Mouse (Mus musculus): Measurements from ENCODE around the gene Pla2g6. TPM values are rescaled to one million over a fixed set of nuclear protein-coding genes. Genes with fewer than 3 reads are reported as not detected.

Pla2g6 gene
- polyA plus RNA-seq, 1 experiment from 2014 or later, result 8.8 TPM

DNA sequence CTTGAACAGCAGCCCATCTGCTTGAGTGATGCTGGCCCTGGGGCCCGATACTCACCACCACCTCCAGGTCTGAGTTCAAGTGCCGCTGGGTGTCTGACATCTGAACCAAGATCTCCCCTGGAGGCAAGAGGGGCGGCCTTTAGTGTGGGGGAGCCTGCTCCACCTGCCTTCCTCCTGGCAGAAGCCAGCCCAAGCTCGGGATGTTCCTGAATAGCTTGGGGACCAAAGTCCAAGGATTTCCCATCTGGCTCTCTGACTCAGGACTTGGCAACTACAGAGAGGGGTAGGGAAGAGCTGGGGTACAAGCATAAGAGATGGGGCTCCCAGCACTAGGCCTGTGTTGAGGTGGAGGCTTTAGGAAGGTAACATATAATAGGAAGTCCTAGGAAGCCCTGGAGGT, 44.8 kb downstream of the Pla2g6 start:
- DNase-seq (ENCODE audit: low spot score), result peak; percentile 43
- H3K4me3 ChIP-seq (ENCODE audit: low read depth, low read length), result no peak overlapping the region

DNA sequence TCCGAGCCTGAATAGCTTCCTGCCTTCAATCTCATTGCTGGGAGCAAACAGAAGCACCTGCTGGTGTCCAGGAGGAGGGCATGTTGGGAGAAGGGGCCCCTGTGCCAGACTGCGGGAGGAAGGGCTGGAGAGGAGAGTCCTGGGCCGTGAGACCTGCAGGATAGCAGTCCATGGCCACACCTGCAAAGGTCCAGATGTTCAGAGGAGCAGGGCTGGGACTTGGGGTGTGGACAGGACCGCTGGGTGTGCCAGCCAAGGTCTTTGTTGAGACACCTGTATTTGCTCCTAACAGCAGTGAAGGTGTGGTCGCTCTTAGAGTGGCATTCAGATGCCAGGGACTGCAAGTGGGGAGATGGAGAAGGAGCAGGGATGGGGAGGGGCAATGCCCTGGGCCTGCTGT, 45.8 kb downstream of the Pla2g6 start:
- ATAC-seq (ENCODE audit: low FRiP score, low TSS enrichment) (peak; percentile 14; the same call in 1 of the 2 replicates), DNase-seq (ENCODE audit: low spot score) (peak; percentile 48)
- Histone ChIP-seq H3K36me3 (ENCODE audit: control insufficient read depth, insufficient read depth, low read length) (no peaks in the 10 kb centered on the region; the same call in 1 of the 2 replicates), H3K4me3 (ENCODE audit: low read depth, low read length) (no peak overlapping the region), H3K27ac (replicated peaks) (peak overlapping the region; percentile 70), H3K4me2 (replicated peaks; ENCODE audit: low read depth) (no peak overlapping the region), H3K9me3 (ENCODE audit: control insufficient read depth, low read length) (no peaks in the 10 kb centered on the region), H3K27me3 (ENCODE audit: control insufficient read depth, insufficient read depth, low read length) (no peaks in the 10 kb centered on the region), H3K9ac (ENCODE audit: low read length) (no peak overlapping the region), H3K4me1 (replicated peaks; ENCODE audit: control insufficient read depth, insufficient read depth) (peaks cover 4% of the 10 kb centered on the region; the same call in 1 of the 2 replicates)
- WGBS, result 52% methylated on average over 5 of the region's 5 CpGs
- TF ChIP-seq CTCF (IDR thresholded peaks at IDR 0.05; ENCODE audit: low read depth), result no peak
- no peak for TF ChIP-seq EP300 (optimal IDR thresholded peaks at IDR 0.05)

More for the DNA sequence above, 44.8 kb downstream of the Pla2g6 start:
- H3K9me3 ChIP-seq (ENCODE audit: control insufficient read depth, low read length), result no peaks in the 10 kb centered on the region
- no peak overlapping the region for H3K4me2 ChIP-seq (replicated peaks; ENCODE audit: low read depth)
- H3K36me3 ChIP-seq (ENCODE audit: control insufficient read depth, insufficient read depth, low read length), result no peaks in the 10 kb centered on the region; the same call in 1 of the 2 replicates
- ATAC-seq (ENCODE audit: low FRiP score, low TSS enrichment), result no peak
- H3K4me1 ChIP-seq (replicated peaks; ENCODE audit: control insufficient read depth, insufficient read depth), result peaks cover 4% of the 10 kb centered on the region; the same call in 1 of the 2 replicates
- H3K27ac ChIP-seq (replicated peaks), result no peak overlapping the region
- H3K9ac ChIP-seq (ENCODE audit: low read length), result no peak overlapping the region
- 75% methylated on average over 4 of the region's 4 CpGs for WGBS
- TF ChIP-seq CTCF (IDR thresholded peaks at IDR 0.05; ENCODE audit: low read depth), result no peak
- no peak for TF ChIP-seq EP300 (optimal IDR thresholded peaks at IDR 0.05)
- H3K27me3 ChIP-seq (ENCODE audit: control insufficient read depth, insufficient read depth, low read length), result no peaks in the 10 kb centered on the region

- TF ChIP-seq EP300 (optimal IDR thresholded peaks at IDR 0.05) (no peak), CTCF (IDR thresholded peaks at IDR 0.05; ENCODE audit: low read depth) (no peak)
- Histone ChIP-seq H3K9ac (ENCODE audit: low read length) (no peak overlapping the region), H3K4me3 (ENCODE audit: low read depth, low read length) (no peak overlapping the region), H3K27me3 (ENCODE audit: control insufficient read depth, insufficient read depth, low read length) (no peaks in the 10 kb centered on the region), H3K4me2 (replicated peaks; ENCODE audit: low read depth) (no peak overlapping the region), H3K9me3 (ENCODE audit: control insufficient read depth, low read length) (no peaks in the 10 kb centered on the region), H3K27ac (replicated peaks) (peak overlapping the region; percentile 61), H3K4me1 (replicated peaks; ENCODE audit: control insufficient read depth, insufficient read depth) (peaks cover 4% of the 10 kb centered on the region; the same call in 1 of the 2 replicates), H3K36me3 (ENCODE audit: control insufficient read depth, insufficient read depth, low read length) (no peaks in the 10 kb centered on the region; the same call in 1 of the 2 replicates)
- peak; percentile 87 for ATAC-seq (ENCODE audit: low FRiP score, low TSS enrichment)
- WGBS, result 24% methylated on average over 1 of the region's 1 CpGs
- DNase-seq (ENCODE audit: low spot score), result peak; percentile 84
Observed at GRCm38 (mm10) chr15:79281389-79281788, 46.8 kb downstream of the Pla2g6 start.

- WGBS, result 55% methylated on average over 5 of the region's 5 CpGs
- Histone ChIP-seq H3K36me3 (ENCODE audit: control insufficient read depth, insufficient read depth, low read length) (no peaks in the 10 kb centered on the region), H3K4me1 (replicated peaks; ENCODE audit: control insufficient read depth, insufficient read depth) (peaks cover 4% of the 10 kb centered on the region; the same call in 1 of the 2 replicates), H3K4me3 (ENCODE audit: low read depth, low read length) (no peak overlapping the region), H3K4me2 (replicated peaks; ENCODE audit: low read depth) (no peak overlapping the region), H3K9ac (ENCODE audit: low read length) (no peak overlapping the region), H3K27ac (replicated peaks) (peak overlapping the region; percentile 3), H3K9me3 (ENCODE audit: control insufficient read depth, low read length) (no peaks in the 10 kb centered on the region), H3K27me3 (ENCODE audit: control insufficient read depth, insufficient read depth, low read length) (no peaks in the 10 kb centered on the region)
- TF ChIP-seq EP300 (optimal IDR thresholded peaks at IDR 0.05), result no peak
- peak; percentile 67 for TF ChIP-seq CTCF (IDR thresholded peaks at IDR 0.05; ENCODE audit: low read depth)
- 0 out of 2 replicates have a peak, but pooled peaks have one; percentile 5 for ATAC-seq (ENCODE audit: low FRiP score, low TSS enrichment)
- no peak for DNase-seq (ENCODE audit: low spot score)
Observed at GRCm38 (mm10) chr15:79280850-79281249, 47.3 kb downstream of the Pla2g6 start.

- DNase-seq (ENCODE audit: low spot score) (no peak), ATAC-seq (ENCODE audit: low FRiP score, low TSS enrichment) (no peak)
- Histone ChIP-seq H3K27me3 (ENCODE audit: control insufficient read depth, insufficient read depth, low read length) (no peaks in the 10 kb centered on the region), H3K4me1 (replicated peaks; ENCODE audit: control insufficient read depth, insufficient read depth) (peaks cover 4% of the 10 kb centered on the region; the same call in 1 of the 2 replicates), H3K4me3 (ENCODE audit: low read depth, low read length) (no peak overlapping the region), H3K36me3 (ENCODE audit: control insufficient read depth, insufficient read depth, low read length) (no peaks in the 10 kb centered on the region), H3K9ac (ENCODE audit: low read length) (no peak overlapping the region), H3K4me2 (replicated peaks; ENCODE audit: low read depth) (no peak overlapping the region), H3K9me3 (ENCODE audit: control insufficient read depth, low read length) (no peaks in the 10 kb centered on the region), H3K27ac (replicated peaks) (no peak overlapping the region)
- peak; percentile 73 for TF ChIP-seq CTCF (IDR thresholded peaks at IDR 0.05; ENCODE audit: low read depth)
- TF ChIP-seq EP300 (optimal IDR thresholded peaks at IDR 0.05), result no peak
- 33% methylated on average over 6 of the region's 6 CpGs for WGBS
Observed at GRCm38 (mm10) chr15:79280209-79280608, 48.0 kb downstream of the Pla2g6 start.

DNA sequence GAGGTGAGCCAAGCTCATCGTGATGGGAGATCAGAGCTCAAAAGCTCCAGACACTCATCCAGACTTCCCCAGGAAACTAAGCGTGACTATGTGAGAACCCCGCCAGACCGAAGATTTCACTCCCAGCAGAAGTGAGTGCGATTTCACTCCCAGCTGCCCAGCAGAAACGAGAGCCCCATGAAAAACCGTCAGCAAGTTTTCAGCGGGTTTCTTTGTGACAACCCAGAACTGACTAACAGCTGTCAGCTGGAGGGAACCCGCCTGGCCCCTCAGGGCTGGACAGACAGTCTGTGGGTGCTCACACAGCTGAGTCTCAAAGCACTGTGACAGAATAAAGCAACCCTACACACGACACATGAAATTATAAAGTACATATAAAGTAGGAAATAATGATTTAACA, 50.5 kb downstream of the Pla2g6 start:
- no peak for ATAC-seq (ENCODE audit: low FRiP score, low TSS enrichment)
- no peaks in the 10 kb centered on the region for H3K36me3 ChIP-seq (ENCODE audit: control insufficient read depth, insufficient read depth, low read length)
- 61% methylated on average over 10 of the region's 10 CpGs for WGBS

More for the DNA sequence above, 50.5 kb downstream of the Pla2g6 start:
- no peak overlapping the region for H3K9ac ChIP-seq (ENCODE audit: low read length)
- H3K27me3 ChIP-seq (ENCODE audit: control insufficient read depth, insufficient read depth, low read length), result no peaks in the 10 kb centered on the region
- no peak for TF ChIP-seq EP300 (optimal IDR thresholded peaks at IDR 0.05)
- TF ChIP-seq CTCF (IDR thresholded peaks at IDR 0.05; ENCODE audit: low read depth), result no peak
- H3K4me3 ChIP-seq (ENCODE audit: low read depth, low read length), result no peak overlapping the region
- no peak overlapping the region for H3K4me2 ChIP-seq (replicated peaks; ENCODE audit: low read depth)
- DNase-seq (ENCODE audit: low spot score), result no peak
- H3K4me1 ChIP-seq (replicated peaks; ENCODE audit: control insufficient read depth, insufficient read depth), result peaks cover 4% of the 10 kb centered on the region; the same call in 1 of the 2 replicates
- H3K9me3 ChIP-seq (ENCODE audit: control insufficient read depth, low read length), result no peaks in the 10 kb centered on the region
- no peak overlapping the region for H3K27ac ChIP-seq (replicated peaks)
